Mouse (Mus musculus) olfactory bulb, adult 2 months (tissue): Measurements from ENCODE around the gene Zfp449.

ENCODE experiments used
- CTCF ChIP-seq: fragments of 200-500 bp; IDR thresholded peaks from 2 replicates; pipeline ENCODE4 v1.5.1; 2012; ENCODE audit warnings: low read depth, mild to moderate bottlenecking, low read length, moderate library complexity; ENCODE audit not compliant: insufficient read depth
- POLR2A ChIP-seq: fragments of 200-500 bp; IDR thresholded peaks from 2 replicates; pipeline ENCODE4 v1.6.1; 2012; ENCODE audit warnings: mild to moderate bottlenecking, low read depth, low read length, moderate library complexity; ENCODE audit not compliant: insufficient read depth

DNA sequence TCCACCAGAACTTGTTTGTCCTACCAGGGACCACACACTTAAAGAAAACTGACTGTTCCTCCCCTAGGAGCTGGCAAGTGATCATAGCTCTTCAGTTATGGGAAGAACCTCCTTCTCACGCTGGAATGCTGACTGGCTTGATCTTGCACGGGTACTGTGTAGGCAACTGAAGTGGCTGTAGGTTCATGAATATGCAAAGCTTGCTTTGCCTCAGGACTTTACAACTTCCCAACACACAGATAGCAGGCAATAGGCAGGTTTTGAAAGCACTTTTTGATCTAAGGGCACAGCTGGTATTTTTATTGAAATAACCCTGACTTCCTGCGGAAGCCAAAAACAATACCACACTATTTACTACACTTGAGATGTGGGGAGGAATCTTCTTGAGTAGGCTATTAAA is 3.3 kb upstream of the Zfp449 start:
- TF ChIP-seq CTCF (no peak), POLR2A (no peak)
